Mouse (Mus musculus) stomach, postnatal 0 days (tissue): ENCODE measurements around the gene Zfp345.

ENCODE experiments used
- CTCF ChIP-seq: IDR thresholded peaks from 2 replicates; pipeline ENCODE4 v1.5.1; 2016; ENCODE audit warnings: antibody characterized with exemption, low read depth, mild to moderate bottlenecking, moderate library complexity
- EP300 ChIP-seq: optimal IDR thresholded peaks from 2 replicates; pipeline ENCODE3; 2016; ENCODE audit warnings: antibody characterized with exemption

GRCm38 (mm10) chr2:150512837-150513236 is 27.9 kb upstream of the Zfp345 start:
- no peak for TF ChIP-seq CTCF
- TF ChIP-seq EP300 = no peak
